Mouse (Mus musculus): ENCODE measurements at regions not wholly inside any gene's neighbourhood (a gene's known extent, or its start where the extent isn't known, plus 50 kb on each side); places are given as distances from the start of the nearest gene placed in this dataset.

DNA sequence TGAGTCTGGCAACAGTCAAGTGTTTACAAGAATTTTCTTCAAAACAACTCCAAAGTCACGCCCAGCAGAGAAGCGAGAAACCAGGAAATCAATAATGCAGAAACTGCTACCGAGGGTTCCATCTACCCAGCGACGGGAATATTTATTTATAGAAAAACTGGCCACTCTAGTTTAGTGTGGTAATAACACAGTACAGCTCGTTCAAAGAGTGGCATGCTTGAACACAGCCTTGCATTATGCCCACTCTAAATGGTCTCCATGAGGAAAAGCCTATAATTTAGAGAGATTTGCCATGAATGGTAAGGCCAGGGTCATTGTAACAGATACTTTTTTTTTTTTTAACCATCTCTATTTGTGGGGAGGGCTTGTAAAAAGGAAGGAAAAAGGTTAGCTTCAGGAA, 67.8 kb upstream of the Tent5a start:
- no peak for ATAC-seq (replicated peaks; ENCODE audit: low read depth, poor library complexity, severe bottlenecking)

DNA sequence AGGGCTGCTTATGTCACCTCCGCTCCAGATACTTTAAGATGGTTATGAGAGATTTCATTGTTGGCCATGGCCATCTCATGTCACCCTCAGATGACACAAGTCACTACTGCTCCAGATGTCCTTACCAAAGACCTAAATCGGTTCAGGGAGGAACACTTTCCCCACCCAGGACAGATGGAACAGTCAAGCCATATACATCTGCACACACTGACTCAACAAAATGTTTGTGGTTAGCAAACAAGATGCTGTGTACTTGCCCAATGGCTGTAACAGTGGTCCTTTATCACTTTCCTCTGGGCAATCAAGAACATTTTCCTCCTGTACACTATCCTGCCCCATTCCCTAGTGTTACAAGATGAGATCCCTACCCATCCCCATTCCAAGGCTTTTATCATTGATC, 64.1 kb upstream of the Tent5a start:
- peak; percentile 74 for ATAC-seq (replicated peaks; ENCODE audit: low read depth, poor library complexity, severe bottlenecking)

DNA sequence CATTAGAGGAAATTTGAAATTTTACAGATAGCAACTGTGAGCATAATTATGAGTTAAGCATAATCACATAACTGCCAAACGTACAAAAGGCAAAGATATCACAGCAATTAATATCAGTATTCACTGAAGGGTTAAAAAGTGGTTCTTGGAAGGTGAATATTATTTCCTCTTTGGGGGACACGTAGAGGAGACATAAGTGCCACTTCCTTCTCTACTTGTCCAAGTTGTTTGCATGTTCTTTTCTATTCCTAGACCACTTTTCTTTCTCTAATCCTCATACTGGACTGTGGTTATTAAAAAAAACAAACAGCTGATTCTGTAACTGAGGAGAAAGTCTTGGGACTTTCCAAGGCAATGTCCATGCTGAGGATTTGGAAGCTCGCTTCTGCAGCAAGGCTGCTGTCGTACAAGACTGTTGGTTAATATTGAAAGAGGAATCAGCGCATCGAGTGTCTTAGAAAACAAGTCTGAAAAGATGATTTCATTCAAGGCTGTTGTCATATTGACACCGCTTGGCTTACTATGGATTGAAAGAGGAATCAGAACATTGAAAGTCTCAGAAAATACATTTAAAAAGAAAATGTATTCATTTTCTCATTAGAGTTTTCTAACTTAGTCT, 61.7 kb upstream of the Tent5a start:
- peak; percentile 42; the same call in 1 of the 2 replicates for ATAC-seq (replicated peaks; ENCODE audit: low read depth, poor library complexity, severe bottlenecking)

DNA sequence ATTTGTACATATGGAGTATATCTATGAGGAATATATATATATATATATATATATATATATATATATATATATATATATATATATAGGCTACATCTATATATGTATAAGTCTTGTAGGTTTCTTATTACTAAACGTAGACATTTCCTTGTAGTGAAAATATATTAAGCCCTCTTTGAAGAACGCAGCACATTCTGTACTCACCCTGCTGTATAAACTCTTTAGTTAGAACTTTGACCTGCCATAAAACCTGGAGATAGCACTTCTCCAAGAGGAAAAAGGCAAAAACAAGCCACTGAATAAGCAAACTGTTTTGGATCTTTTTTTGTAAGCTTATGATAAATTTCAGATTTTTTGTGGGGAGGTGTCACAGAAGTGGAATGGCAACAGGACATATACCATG, 55.3 kb upstream of the Tent5a start:
- ATAC-seq (replicated peaks; ENCODE audit: low read depth, poor library complexity, severe bottlenecking): no peak

DNA sequence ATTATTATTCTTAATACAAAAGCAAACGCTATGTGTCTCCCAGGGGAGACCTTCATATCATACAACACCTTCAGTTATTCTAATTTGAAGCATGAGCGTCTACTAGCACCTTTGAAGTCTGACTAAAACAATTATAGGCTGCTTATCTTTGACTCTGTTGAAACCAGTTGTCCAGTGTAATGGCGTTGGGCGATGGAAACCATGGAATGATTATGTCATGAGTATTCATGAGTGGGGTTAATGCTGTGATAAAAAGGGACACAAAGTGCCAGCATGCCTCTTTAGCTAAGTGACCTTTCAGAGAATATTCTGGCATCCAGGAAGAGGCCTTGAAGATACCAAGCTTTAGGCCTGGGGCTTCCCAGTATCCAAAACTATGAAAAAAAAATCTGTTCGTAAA, 53.6 kb upstream of the Tent5a start:
- no peak for ATAC-seq (replicated peaks; ENCODE audit: low read depth, poor library complexity, severe bottlenecking)

DNA sequence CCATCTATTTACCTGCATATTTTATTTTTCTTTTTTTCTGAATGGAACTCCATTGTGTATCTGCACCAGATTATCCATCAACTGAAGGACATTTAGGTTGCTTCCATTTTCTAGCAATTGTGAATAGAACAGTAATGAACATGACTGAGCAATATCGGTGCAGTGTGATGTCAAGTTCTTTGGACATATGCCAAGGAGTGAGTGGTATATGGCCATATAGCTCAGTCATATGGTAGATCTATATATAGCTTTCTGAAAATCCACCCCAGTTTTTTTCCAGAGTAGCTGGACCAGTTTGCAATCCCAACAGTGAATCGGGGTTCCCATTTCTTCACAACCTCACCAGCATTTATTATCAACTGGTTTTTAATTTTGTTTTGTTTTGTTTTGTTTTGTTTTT, 52.0 kb upstream of the Tent5a start:
- ATAC-seq (replicated peaks; ENCODE audit: low read depth, poor library complexity, severe bottlenecking): no peak
